Mouse (Mus musculus) layer of hippocampus, postnatal 36 days (tissue): ENCODE data around the gene Stk36. TPM values are rescaled to one million over a fixed set of nuclear protein-coding genes. Genes with fewer than 3 reads are reported as not detected.
A peak's percentile ranks its signal among the peaks of the same experiment; 100 is the strongest.

Source experiments
- DNase-seq, 2 experiments: peaks; one replicate each; pipeline ENCODE4 v3.0.0; 2022
- total RNA-seq, 2 experiments: library from RNA; stranded (reverse); gene quantifications; 2 replicates each; pipeline ENCODE4 v1.2.3; 2021

The Stk36 gene
- total RNA-seq, result 1 to 10 TPM; 4.9 to 5.5 TPM

GRCm38 (mm10) chr1:74601267-74601962 is at the start of gene Stk36, which contains the start of gene Rnf25:
Gene Stk36 (plus strand): TSS chr1:74601445.
Gene Rnf25 (minus strand): TSS chr1:74601397.
- DNase-seq, result peak; percentile 85

- DNase-seq, result no peak
Observed at GRCm38 (mm10) chr1:74559061-74559460, 42.2 kb upstream of the Stk36 start.

DNA sequence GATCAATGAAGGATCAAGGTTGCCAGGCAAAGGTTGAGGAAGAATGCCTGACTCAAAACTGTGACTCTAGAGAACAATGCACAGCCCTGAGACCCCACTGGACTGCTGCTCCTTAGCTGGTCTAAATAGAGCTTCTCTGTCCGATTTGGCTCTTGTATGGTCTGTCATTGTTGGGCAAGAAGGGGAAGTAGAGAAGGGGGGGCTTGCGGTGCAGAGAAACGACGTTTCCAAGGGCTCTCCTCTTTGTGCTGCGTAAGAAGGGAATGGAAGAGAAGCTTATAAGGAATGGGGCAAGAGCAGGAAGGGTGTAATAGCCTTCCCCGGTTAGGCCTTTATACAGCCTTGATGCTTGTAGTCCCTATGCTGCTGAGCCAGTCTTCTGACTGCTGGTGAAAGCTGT is 35.4 kb upstream of the Stk36 start:
- no peak for DNase-seq

DNA sequence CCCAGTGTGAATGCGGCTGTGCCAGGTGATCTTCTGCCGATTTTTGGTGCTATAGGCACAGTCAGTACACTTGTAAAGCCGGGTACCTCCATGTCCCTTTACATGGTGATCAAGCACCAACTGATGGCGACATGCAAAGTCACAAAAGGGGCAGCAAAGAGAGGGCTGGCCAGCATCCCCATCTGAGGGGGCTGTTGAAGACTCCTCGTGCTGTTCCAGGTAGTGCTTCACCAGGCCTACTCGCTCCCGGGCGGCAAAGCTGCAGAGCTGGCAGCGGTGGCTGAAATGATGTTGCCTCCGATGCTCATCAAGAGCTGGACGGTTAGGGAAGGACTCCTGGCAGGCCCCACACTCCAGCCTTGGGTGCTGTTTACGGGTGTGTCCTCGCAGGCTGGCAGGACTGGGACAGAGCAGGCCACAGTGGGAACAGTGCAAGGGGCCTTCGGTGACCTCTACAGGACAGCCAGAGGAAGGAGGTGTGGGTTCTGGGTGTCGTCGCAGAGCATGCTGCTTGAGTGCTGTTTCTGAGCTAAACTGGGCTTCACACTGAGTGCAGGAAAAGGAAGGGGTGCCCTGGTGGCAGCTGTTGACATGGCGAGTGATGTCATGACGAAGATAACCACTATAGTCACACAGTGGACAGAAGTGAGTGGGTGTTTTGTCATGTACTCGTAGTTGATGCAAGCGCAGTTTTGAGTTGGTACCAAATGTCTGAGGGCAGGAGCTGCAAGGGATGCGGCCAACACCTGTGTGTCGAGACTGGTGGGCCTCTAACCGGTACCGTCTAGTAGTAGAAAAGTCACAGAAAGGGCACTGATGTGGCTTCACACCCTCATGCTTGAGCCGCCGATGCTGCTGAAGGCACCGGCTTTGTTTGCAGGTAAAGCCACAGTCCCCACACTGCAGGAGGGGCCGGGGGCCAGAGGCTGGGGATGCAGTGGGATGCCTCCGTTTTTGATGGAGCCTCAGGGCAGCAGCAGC is 31.2 kb upstream of the Stk36 start:
- no peak for DNase-seq

DNA sequence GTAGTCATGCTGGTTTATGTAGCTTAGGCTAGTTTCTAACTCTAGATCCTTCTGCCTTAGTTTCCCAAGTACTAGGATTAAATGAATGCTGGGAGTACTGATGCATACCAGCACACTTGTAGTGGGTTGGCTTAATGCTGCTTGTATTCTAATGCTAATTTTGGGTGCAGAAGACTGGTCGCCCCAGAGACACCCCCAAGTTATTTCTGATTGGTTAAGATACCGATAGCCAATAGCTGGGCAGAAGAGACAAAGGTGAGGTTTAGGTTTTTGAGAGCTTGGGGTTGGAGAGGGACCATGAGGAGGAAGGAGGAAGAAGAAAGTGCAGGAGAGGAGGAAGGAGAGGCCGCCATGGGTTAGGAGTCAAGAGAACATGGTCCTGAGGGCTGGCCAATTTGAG is 18.6 kb upstream of the Stk36 start:
- no peak for DNase-seq

DNA sequence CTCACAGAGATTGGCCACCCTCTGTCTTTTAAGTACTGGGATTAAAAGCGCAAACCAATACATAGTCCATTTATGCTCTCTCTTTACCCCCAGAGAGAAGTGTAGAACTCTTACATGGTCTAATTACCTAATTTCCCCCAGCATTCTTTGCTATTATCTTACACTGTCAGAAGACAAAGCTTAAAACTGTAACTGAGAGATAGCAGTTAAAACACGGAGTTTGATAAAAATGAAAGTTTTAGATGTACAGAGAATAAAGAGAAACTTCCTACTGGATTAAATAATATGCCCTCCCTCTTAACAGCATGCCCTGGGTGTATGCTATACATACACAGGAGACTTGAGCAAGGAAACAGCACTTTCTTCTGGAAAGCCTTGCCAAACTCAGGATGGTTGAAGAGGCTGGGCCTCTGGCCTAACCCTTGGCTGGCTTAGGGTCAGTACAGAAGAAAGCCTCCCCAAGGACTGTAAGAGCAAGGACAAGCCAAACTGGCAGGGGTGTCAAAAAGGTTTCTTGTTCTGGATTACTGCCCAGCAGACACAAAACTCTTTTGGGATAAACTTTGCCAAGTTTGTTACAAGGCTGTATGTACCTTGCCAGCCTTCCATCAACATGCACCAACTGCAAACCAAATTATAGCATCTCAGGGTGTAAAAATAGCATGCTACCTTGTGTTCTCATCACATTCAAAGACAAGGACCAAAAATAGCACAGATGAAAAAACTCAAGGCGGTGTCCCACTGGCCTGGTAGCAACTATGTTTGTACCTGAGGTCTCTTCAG is 16.4 kb upstream of the Stk36 start:
- no peak for DNase-seq

- no peak for DNase-seq
Observed at GRCm38 (mm10) chr1:74587233-74587772, 13.9 kb upstream of the Stk36 start.

DNA sequence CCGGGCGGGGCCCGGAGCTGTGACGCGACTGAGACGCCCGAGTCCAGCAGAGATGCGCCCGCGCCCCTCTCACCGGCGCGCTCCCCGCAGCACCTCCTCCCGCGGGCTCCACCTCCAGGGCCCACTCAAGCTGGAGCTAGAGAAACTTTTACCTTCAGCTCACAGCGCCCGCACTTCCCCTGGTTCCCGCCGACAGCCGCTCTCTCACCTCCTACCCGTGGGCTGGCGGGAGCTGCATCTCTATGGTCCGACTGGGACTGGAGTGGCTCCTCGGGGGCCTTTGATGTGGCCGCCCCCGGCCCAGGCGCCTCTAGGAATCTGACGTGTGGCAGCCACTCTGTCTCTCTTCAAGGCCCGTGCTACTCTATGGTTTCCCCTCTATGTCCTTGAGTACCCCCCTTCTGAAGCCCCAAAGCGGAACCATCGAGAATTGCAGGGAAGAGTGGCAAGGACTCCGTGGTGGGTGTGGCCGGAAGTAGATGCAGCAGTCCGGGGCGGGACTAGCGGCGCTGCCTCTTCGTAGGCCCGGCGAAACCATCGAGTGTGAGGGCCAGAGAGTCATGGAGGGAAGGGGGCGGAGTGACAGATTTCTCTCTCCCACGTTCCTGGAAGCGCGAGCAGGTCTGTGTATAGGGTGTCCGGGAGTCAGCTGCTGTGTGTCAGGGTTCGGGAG is 13.3 kb upstream of the Stk36 start, which contains the start of the genes Zfp142 and Bcs1l:
Gene Zfp142 (minus strand): TSS at position 474 of the 673 bp plus-strand sequence.
Gene Bcs1l (plus strand): TSS at position 517 of the 673 bp plus-strand sequence.
- DNase-seq, result peak; percentile 99

DNA sequence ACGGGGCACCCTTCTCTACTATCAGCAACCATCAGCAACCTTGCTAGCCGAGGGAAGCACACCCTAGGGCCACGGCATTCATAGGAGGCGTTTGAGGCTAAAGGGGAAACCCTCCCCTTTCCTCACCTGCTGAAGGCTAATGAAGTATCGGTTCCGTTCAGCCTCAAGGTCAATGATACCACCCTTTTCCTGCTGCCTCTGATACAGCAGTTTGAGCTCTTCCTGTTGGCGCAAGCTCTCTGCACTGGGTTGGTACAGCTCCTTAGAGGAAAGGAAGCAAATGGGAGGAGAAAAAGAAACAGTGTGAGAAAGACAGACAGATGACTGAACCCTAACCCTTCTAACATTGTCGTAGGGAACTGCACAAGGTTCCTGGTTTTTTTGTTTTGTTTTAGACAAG is 6.8 kb upstream of the Stk36 start:
- no peak for DNase-seq

DNA sequence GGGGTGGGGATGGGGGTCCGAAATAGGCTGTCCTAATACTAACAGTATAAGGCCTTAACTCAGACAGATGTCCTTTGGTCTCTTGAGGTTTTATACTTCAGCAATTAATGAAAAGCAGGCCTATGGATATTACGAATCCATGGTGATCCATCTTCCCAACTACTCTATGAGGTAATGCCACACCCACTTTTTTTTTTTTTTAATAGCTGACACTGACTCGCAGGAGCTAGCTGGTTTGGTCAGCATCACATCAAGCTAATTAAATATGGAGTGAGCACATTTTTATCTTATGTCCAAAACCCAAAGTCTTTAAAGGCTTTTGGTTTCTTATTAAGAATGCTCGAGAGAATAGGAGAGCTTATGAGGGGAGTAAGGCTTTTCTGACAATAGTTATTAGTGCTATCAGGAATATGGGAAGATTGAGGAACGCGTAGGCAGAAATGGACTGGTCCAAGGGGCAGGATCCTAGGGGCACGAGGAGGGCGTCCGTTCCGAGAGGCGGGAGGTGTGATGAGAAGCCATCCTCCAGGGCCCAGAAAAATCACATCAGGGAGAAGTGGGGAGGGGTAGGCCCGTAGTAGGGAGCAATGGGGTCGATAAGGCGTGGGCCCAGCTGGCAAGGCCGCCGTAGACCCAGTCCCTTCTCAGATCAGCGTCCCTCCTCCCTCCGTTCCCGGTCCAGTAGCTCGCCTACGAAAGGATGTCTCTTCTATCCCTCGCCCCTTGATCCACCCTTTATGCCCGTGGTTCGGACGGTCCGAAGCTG is 561 bp upstream of the Stk36 start:
- DNase-seq, result no peak

GRCm38 (mm10) chr1:74624183-74624582 is 22.9 kb downstream of the Stk36 start:
- no peak for DNase-seq

DNA sequence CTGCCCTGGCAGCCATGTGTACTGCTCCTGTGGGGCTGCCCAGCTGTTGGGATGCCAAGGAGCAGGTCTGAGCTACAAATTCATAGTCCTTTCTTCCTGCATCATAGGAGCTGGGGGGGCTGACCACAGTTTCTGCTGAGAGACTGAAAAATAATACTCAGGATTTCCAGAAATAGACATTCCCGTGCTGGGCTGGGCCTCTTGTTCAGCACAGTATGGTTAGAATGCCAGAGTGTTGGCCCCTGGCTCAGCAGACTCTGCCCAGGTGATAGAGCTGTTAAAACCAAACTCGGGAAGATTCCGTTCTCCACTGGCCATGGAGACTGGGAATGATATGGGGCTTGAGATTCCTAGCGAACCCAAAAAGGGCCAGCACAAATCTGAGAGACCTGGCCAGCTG is 24.8 kb downstream of the Stk36 start:
- DNase-seq, result no peak

DNA sequence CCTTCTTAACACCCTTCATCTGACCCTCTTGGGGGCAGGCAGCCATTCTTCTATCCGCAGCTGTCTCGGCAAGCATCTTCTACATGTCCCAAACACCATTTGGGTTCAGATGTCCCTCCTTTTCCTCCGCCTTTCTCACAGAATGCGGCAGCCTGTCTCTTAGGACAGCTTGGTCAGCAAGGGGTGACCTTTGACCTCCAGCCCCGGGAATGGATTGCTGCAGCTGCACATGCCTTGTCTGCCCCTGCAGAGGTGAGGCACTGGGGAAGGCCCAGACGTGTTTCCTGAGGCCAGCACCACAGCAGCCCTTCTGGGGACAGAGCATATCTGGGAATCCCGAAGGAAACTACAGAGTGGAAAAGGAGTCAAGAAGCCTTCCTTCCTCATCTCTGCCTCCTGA is 26.8 kb downstream of the Stk36 start:
- DNase-seq, result no peak

DNA sequence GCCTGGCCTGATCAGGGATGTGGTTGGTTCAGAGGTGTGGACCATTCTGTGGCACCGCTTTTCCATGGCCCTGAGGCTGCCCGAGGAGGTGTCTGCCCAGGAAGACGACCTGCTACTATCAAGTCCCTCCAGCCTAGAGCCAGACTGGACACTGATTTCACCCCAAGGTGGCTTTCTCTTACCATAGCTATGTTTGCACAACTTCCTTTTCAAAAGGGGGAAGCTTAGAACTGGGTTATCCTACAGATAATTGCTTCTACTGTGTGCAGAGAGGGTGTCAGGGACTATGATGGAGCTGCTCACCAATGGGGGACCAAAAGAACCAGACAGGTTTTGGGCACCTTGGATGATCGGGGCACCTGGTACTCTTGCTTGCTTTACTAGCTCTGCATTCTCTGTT is 31.5 kb downstream of the Stk36 start:
- DNase-seq, result no peak

DNA sequence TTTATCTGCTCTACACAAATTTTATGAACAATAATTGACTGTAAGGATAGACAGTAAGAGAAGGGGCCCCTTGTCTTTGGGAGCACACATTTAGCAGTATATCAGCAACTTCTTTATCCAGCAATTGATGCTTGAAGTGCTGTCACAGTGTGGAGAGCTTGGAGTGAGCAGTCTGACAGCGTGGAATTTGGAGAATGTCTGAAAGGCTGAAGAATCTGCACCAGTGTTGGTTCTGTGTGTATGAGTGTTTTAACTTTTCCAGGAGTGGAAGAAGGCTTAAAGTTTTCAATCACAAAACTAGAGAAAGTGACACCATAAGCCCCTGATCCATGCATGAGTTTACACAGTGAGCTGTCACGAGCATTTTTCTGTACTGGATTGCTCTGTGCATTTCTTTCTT is 42.3 kb downstream of the Stk36 start:
- no peak for DNase-seq

DNA sequence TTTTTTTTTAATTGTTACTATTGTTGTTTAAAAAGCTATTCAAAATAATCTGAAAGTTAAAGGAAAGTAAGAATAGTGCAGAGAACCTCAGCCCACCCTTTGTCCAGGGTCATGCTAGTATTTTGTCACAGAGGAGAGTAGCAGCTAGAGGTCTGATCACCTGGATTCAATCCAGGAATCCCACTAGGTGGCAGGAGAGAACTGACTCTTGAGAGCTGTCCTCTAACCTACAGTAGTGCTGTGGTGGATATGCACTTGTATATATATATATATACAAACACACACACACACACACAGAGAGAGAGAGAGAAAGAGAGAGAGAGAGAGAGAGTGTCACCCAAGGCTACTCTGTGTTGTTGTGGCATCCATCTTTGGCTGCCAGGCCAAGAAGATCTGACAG is 42.7 kb downstream of the Stk36 start:
- no peak for DNase-seq

GRCm38 (mm10) chr1:74661448-74662195 is 60.4 kb downstream of the Stk36 start, which contains the start of gene Ttll4:
Gene Ttll4 (plus strand): TSS chr1:74661745.
- peak; percentile 87 to 89 for DNase-seq

DNA sequence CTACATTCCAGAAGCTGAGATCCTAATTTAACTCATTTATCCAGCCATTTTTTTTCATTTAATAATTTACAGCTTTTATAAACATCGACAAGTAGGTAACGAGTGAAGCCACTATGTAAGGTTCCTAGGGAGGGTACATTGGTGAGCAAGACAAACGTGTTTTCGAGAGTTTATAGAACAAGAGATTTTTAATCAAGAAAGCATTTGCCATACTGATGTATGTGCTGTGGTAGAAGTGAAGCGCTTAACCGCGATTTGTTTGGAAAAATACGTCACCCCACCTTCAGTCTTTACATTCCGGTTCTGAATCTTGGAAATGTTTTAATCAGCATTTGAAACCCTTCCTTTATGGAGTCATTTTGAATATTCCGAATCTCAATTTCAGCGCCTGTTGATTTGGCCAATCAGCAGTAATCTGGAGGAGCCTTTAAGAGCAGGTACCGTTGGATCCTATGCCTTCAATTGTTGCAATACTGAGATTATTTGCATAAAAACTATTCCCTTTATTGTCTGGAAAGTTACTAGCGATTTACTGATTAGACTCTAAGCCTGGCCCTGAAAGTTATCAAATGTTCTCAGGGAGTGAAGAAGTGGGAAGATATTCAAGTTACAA is 61.1 kb downstream of the Stk36 start:
- DNase-seq, result no peak

DNA sequence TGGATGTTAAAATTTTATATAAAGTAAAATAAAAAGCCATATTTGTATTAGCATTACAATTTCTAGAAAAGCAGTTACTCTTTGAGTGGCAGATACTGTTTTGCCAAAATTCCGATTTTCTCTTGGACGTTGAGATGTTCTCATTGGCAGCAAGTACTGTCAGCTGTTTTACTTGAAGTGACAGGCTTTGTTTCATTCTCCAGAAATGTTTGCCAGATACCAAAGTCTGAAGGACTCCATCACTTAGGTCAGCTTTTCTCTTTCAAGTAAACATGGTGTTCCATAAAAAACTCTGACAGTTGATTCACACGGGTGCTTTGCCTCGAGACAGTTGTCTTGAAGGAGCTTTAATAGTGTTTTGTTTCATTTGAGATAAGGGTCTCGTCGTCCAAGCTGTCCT is 63.9 kb downstream of the Stk36 start:
- DNase-seq, result no peak

DNA sequence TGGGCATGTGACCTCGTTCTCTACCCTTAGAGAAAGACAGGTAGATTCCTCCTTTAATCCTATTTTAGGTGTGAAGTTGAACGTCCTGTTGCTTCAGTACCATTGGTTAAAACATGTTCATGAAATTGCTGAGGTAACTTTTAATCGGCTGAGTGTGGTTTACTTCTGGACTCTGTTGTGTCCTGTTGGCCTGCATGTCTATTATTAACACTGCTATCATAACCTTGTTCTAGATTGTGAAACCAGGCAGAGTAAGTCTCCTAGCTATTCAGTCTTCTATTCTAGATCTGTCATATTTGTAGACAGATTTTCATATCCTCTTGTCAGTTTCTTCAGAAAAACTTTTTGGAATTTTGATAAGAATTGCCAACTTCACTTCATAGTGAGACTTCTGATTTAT is 67.1 kb downstream of the Stk36 start:
- no peak for DNase-seq
